Mouse (Mus musculus): Measurements from ENCODE around the gene Sox6. TPM values are rescaled to one million over a fixed set of nuclear protein-coding genes. Genes with fewer than 3 reads are reported as not detected.

Sox6 gene
- polyA plus RNA-seq, 2 experiments = 21.3 to 59.4 TPM

DNA sequence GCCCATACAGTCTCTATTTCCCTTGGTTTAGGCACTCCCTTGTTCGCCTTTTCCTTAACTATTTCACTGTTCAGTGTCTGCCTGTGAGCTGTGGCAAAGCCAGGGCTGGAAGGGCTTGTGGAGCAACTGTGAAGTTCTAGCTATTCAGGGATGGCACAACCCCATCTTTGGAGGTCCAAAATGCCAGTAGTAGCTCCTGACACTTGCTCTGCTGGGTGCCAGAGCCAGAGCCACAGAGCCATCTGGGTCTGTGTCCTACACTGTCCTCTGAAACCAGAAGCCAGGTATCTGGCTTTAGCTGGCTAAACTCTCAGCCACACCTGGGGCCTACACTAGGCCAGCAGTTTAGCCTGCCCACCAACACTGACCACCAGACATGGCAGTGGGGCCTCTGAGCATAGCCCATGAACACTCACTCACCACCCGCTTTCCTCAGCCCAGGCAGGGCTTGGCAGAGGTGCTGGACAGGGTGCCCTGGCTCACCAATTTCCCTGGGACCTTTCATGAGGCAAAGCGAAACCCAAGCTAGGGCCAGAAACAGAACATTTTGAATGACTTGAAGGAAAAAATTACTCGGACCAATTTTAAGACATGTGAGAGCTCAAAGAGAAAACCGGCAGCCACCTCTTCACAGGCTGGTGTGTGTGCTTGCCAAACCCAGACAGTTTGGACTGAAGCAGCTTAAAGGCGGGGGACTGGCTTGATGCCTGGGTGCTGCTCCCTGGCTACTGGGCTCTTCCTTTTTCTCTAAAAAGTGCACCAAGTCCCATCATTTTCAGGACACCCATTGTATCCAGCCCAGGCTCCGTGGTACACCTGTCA is 612.2 kb downstream of the Sox6 start:
- H3K9me3 ChIP-seq (ENCODE audit: control insufficient read depth, low read length) = no peaks in the 10 kb centered on the region
- no peak overlapping the region for H3K9ac ChIP-seq (ENCODE audit: low read depth, low read length, severe bottlenecking)
- no peaks in the 10 kb centered on the region for H3K27me3 ChIP-seq (ENCODE audit: control insufficient read depth, insufficient read depth, low read length)
- no peaks in the 10 kb centered on the region for H3K4me1 ChIP-seq (ENCODE audit: control insufficient read depth, insufficient read depth, low read length)
- no peak overlapping the region for H3K27ac ChIP-seq (replicated peaks; ENCODE audit: low read depth, low read length)
- no peak for TF ChIP-seq POLR2A (IDR thresholded peaks at IDR 0.05; ENCODE audit: borderline replicate concordance, extremely low read depth, insufficient read depth, insufficient read length)
- H3K4me2 ChIP-seq (replicated peaks; ENCODE audit: low read depth, low read length, severe bottlenecking) = no peak overlapping the region
- WGBS = 79% methylated on average over 7 of the region's 7 CpGs
- H3K36me3 ChIP-seq (ENCODE audit: control insufficient read depth, insufficient read depth, low read length) = no peaks in the 10 kb centered on the region
- no peak for ATAC-seq (ENCODE audit: low FRiP score, low read depth)
- no peak overlapping the region for H3K4me3 ChIP-seq (replicated peaks; ENCODE audit: low read length)
- no peak for DNase-seq (ENCODE audit: low spot score)

GRCm38 (mm10) chr7:115422828-115423227 is 615.8 kb downstream of the Sox6 start:
- H3K4me1 ChIP-seq (ENCODE audit: control insufficient read depth, insufficient read depth, low read length) = 0 out of 2 replicates have a peak, but pooled peaks cover 3% of the 10 kb centered on the region
- H3K27me3 ChIP-seq (ENCODE audit: control insufficient read depth, insufficient read depth, low read length) = no peaks in the 10 kb centered on the region
- no peak overlapping the region for H3K27ac ChIP-seq (replicated peaks; ENCODE audit: low read depth, low read length)
- H3K4me3 ChIP-seq (replicated peaks; ENCODE audit: low read length) = no peak overlapping the region
- no peak overlapping the region for H3K9ac ChIP-seq (ENCODE audit: low read depth, low read length, severe bottlenecking)
- TF ChIP-seq POLR2A (IDR thresholded peaks at IDR 0.05; ENCODE audit: borderline replicate concordance, extremely low read depth, insufficient read depth, insufficient read length) = no peak
- 74% methylated on average over 7 of the region's 7 CpGs for WGBS
- no peak for DNase-seq (ENCODE audit: low spot score)
- no peak overlapping the region for H3K4me2 ChIP-seq (replicated peaks; ENCODE audit: low read depth, low read length, severe bottlenecking)
- no peaks in the 10 kb centered on the region for H3K36me3 ChIP-seq (ENCODE audit: control insufficient read depth, insufficient read depth, low read length)
- no peaks in the 10 kb centered on the region for H3K9me3 ChIP-seq (ENCODE audit: control insufficient read depth, low read length)
- ATAC-seq (ENCODE audit: low FRiP score, low read depth) = no peak

GRCm38 (mm10) chr7:115420960-115421359 is 617.6 kb downstream of the Sox6 start:
- Histone ChIP-seq H3K9ac (ENCODE audit: low read depth, low read length, severe bottlenecking) (no peak overlapping the region), H3K27ac (replicated peaks; ENCODE audit: low read depth, low read length) (no peak overlapping the region), H3K27me3 (ENCODE audit: control insufficient read depth, insufficient read depth, low read length) (no peaks in the 10 kb centered on the region), H3K36me3 (ENCODE audit: control insufficient read depth, insufficient read depth, low read length) (no peaks in the 10 kb centered on the region), H3K4me1 (ENCODE audit: control insufficient read depth, insufficient read depth, low read length) (0 out of 2 replicates have a peak, but pooled peaks cover 3% of the 10 kb centered on the region), H3K9me3 (ENCODE audit: control insufficient read depth, low read length) (no peaks in the 10 kb centered on the region), H3K4me3 (replicated peaks; ENCODE audit: low read length) (no peak overlapping the region), H3K4me2 (replicated peaks; ENCODE audit: low read depth, low read length, severe bottlenecking) (no peak overlapping the region)
- ATAC-seq (ENCODE audit: low FRiP score, low read depth) (no peak), DNase-seq (ENCODE audit: low spot score) (no peak)
- TF ChIP-seq POLR2A (IDR thresholded peaks at IDR 0.05; ENCODE audit: borderline replicate concordance, extremely low read depth, insufficient read depth, insufficient read length) = no peak
- 20% methylated on average over 12 of the region's 12 CpGs for WGBS

Other genes starting within 250 kb of the Sox6 start
- 183 and 187 TPM in 2 replicates for gene 1110004F10Rik, start 601 bp upstream of the Sox6 start, polyA plus RNA-seq (2012; rRNA removed)
- gene 1110004F10Rik, start 601 bp upstream of the Sox6 start, polyA plus RNA-seq (2014; fragmentation: Nextera tagmentation; extraction: Ambion mirVana) = 283 and 299 TPM in 2 replicates
- 0.79 and 0.87 TPM in 2 replicates for gene Gm4353, start 45.8 kb upstream of the Sox6 start, polyA plus RNA-seq (2012; rRNA removed)
- gene Gm4353, start 45.8 kb upstream of the Sox6 start, polyA plus RNA-seq (2014; fragmentation: Nextera tagmentation; extraction: Ambion mirVana) = 1.1 and 1.4 TPM in 2 replicates